Mouse (Mus musculus) liver, embryonic 15.5 days (tissue): ENCODE measurements around the gene Tlr12. TPM values are rescaled to one million over a fixed set of nuclear protein-coding genes. Genes with fewer than 3 reads are reported as not detected.

Experiments
- ATAC-seq: fragments of 200-750 bp; cut with Nextera tagmentation; 2 replicates; pipeline ENCODE4 v1.8.0; 2017; ENCODE audit warnings: moderate number of reproducible peaks, mild to moderate bottlenecking, moderate library complexity; ENCODE audit not compliant: insufficient read depth
- H3K27ac ChIP-seq: fragments of 300-500 bp; sonication (generic); replicated peaks from 2 replicates; pipeline ENCODE4 v1.5.1; 2015; ENCODE audit warnings: mild to moderate bottlenecking, inconsistent platforms
- H3K27me3 ChIP-seq: fragments of 300-500 bp; sonication (generic); 2 replicates; pipeline ENCODE4 v1.6.1; 2015; ENCODE audit warnings: mild to moderate bottlenecking, inconsistent platforms
- H3K36me3 ChIP-seq: fragments of 300-500 bp; sonication (generic); replicated peaks from 2 replicates; pipeline ENCODE4 v1.6.1; 2015; ENCODE audit warnings: moderate library complexity, mild to moderate bottlenecking, inconsistent platforms
- H3K4me1 ChIP-seq: fragments of 300-500 bp; sonication (generic); replicated peaks from 2 replicates; pipeline ENCODE4 v1.6.1; 2015; ENCODE audit warnings: inconsistent platforms
- H3K4me2 ChIP-seq: fragments of 300-500 bp; sonication (generic); 2 replicates; pipeline ENCODE4 v1.6.1; 2015; ENCODE audit warnings: moderate library complexity, mild to moderate bottlenecking, inconsistent platforms
- H3K4me3 ChIP-seq: fragments of 300-500 bp; sonication (generic); replicated peaks from 2 replicates; pipeline ENCODE4 v1.5.1; 2015; ENCODE audit warnings: mild to moderate bottlenecking, inconsistent platforms
- H3K9ac ChIP-seq: fragments of 300-500 bp; sonication (generic); 2 replicates; pipeline ENCODE4 v1.6.1; 2015; ENCODE audit warnings: moderate library complexity, mild to moderate bottlenecking, inconsistent platforms
- H3K9me3 ChIP-seq: fragments of 300-500 bp; sonication (generic); replicated peaks from 2 replicates; pipeline ENCODE4 v1.6.1; 2016; ENCODE audit warnings: inconsistent platforms
- WGBS: fragments of 180-500 bp; shearing (Covaris S2); methylation state at CpG from one replicate; pipeline ENCODE4 v1.1.7; 2015; ENCODE audit warnings: mixed read lengths; ENCODE audit not compliant: insufficient replicate concordance; 5-methylcytosine and 5-hydroxymethylcytosine counted together
- polyA plus RNA-seq: library from polyadenylated mRNA; unstranded; fragments of >200 nt; fragmentation: Nextera tagmentation; extraction: Ambion mirVana; gene quantifications from 2 replicates; pipeline ENCODE4 v1.2.1, GENCODE M21; 2015

Gene Tlr12
- polyA plus RNA-seq, 1 experiment from 2014 or later, result 1.2 TPM

- Histone ChIP-seq H3K4me1 (peaks cover 3% of the 10 kb centered on the region; the same call in 1 of the 2 replicates), H3K9ac (no peak overlapping the region), H3K27me3 (no peaks in the 10 kb centered on the region), H3K4me3 (no peak overlapping the region), H3K9me3 (no peaks in the 10 kb centered on the region), H3K4me2 (no peak overlapping the region), H3K27ac (no peak overlapping the region), H3K36me3 (peaks cover 3% of the 10 kb centered on the region; the same call in 1 of the 2 replicates)
- 64% methylated on average over 12 of the region's 12 CpGs for WGBS
- ATAC-seq, result no peak
Observed at GRCm38 (mm10) chr4:128597801-128598560, 20.4 kb downstream of the Tlr12 start.

DNA sequence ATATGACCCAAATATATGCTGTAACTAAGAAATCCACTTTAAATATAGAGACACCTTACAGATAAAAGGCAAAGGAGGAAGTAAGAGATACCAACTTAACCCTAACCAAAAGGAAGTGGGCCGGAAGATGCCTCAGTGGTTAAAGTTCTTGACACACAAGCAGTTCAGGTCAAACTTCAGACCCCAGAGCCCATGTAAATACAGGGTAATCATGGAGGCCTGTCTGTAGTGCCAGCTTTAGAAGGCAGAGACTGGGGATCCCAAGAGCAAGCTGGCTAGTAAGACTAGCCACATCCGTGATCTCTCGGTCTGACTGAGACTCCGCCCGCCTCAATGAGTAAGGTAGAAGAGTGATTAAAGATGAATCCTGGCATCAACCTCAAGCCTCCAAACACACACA lies 24.4 kb downstream of the Tlr12 start:
- peaks cover 3% of the 10 kb centered on the region; the same call in 1 of the 2 replicates for H3K4me1 ChIP-seq
- WGBS, result 46% methylated on average over 5 of the region's 5 CpGs
- no peak overlapping the region for H3K27ac ChIP-seq
- H3K27me3 ChIP-seq, result no peaks in the 10 kb centered on the region
- H3K4me2 ChIP-seq, result no peak overlapping the region
- H3K9ac ChIP-seq, result no peak overlapping the region
- no peak overlapping the region for H3K4me3 ChIP-seq
- H3K36me3 ChIP-seq, result no peaks in the 10 kb centered on the region
- no peaks in the 10 kb centered on the region for H3K9me3 ChIP-seq
- no peak for ATAC-seq

GRCm38 (mm10) chr4:128593286-128593685 lies 25.1 kb downstream of the Tlr12 start:
- WGBS, result 75% methylated on average over 4 of the region's 4 CpGs
- Histone ChIP-seq H3K9me3 (no peaks in the 10 kb centered on the region), H3K4me2 (no peak overlapping the region), H3K4me3 (no peak overlapping the region), H3K27ac (no peak overlapping the region), H3K9ac (no peak overlapping the region), H3K4me1 (peaks cover 3% of the 10 kb centered on the region; the same call in 1 of the 2 replicates), H3K27me3 (no peaks in the 10 kb centered on the region), H3K36me3 (no peaks in the 10 kb centered on the region)
- no peak for ATAC-seq

GRCm38 (mm10) chr4:128579182-128579581 lies 39.2 kb downstream of the Tlr12 start:
- Histone ChIP-seq H3K9ac (no peak overlapping the region), H3K36me3 (peaks cover 3% of the 10 kb centered on the region; the same call in 1 of the 2 replicates), H3K27ac (no peak overlapping the region), H3K27me3 (no peaks in the 10 kb centered on the region), H3K4me2 (no peak overlapping the region), H3K4me3 (no peak overlapping the region), H3K9me3 (0 out of 2 replicates have a peak, but pooled peaks cover 3% of the 10 kb centered on the region), H3K4me1 (no peaks in the 10 kb centered on the region)
- 37% methylated on average over 4 of the region's 4 CpGs for WGBS
- ATAC-seq, result no peak

GRCm38 (mm10) chr4:128575811-128576210 lies 42.6 kb downstream of the Tlr12 start:
- H3K27ac ChIP-seq, result no peak overlapping the region
- H3K9ac ChIP-seq, result no peak overlapping the region
- H3K36me3 ChIP-seq, result no peaks in the 10 kb centered on the region
- H3K4me1 ChIP-seq, result no peaks in the 10 kb centered on the region
- no peak overlapping the region for H3K4me3 ChIP-seq
- ATAC-seq, result no peak
- no peaks in the 10 kb centered on the region for H3K9me3 ChIP-seq
- no peaks in the 10 kb centered on the region for H3K27me3 ChIP-seq
- WGBS, result 74% methylated on average over 4 of the region's 4 CpGs
- no peak overlapping the region for H3K4me2 ChIP-seq

Other genes with a start within 250 kb of the Tlr12 start
- 0.79 and 0.84 TPM in 2 replicates for gene Zscan20, start 8.5 kb downstream of the Tlr12 start, polyA plus RNA-seq
- gene Phc2, start 36.1 kb upstream of the Tlr12 start, polyA plus RNA-seq, result 14.3 and 15.0 TPM in 2 replicates
- not detected in 2 replicates for gene A3galt2, start 136.7 kb upstream of the Tlr12 start, polyA plus RNA-seq
- 6.5 and 6.8 TPM in 2 replicates for gene Zfp362, start 187.4 kb upstream of the Tlr12 start, polyA plus RNA-seq